Mouse (Mus musculus): ENCODE measurements around the gene Lrg1.

Gene Lrg1

GRCm38 (mm10) chr17:56121826-56122225 lies at the start of gene Lrg1:
Gene Lrg1, minus strand, starts transcription at chr17:56122001.
- no peak for DNase-seq (ENCODE audit: low spot score)

GRCm38 (mm10) chr17:56171456-56171855 lies 49.7 kb upstream of the Lrg1 start:
- no peak for DNase-seq (ENCODE audit: low spot score)

- no peak for DNase-seq (ENCODE audit: low spot score)
Observed at GRCm38 (mm10) chr17:56170636-56171035, 48.8 kb upstream of the Lrg1 start.

DNA sequence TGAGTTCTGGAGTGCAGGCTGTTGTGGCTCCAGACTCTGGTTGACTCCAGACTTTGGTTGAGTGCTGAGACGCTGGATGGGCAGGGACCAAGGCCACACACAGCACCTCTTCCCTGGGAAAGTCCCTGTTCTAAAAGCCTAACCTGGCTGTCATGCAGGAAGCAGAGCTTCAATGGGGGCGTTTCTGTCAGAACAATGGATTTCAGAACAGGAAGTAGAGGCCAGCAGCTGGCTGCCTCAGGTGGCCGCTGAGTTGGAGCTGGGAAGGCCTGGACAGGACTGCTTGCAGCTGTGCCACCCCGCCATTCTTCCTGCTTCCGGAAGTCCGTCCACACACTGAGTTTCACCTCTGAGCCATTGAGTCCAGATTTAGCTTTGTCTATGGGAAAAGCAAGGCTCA lies 48.0 kb upstream of the Lrg1 start:
- no peak for DNase-seq (ENCODE audit: low spot score)

GRCm38 (mm10) chr17:56165671-56166070 lies 43.9 kb upstream of the Lrg1 start:
- DNase-seq (ENCODE audit: low spot score), result no peak

DNA sequence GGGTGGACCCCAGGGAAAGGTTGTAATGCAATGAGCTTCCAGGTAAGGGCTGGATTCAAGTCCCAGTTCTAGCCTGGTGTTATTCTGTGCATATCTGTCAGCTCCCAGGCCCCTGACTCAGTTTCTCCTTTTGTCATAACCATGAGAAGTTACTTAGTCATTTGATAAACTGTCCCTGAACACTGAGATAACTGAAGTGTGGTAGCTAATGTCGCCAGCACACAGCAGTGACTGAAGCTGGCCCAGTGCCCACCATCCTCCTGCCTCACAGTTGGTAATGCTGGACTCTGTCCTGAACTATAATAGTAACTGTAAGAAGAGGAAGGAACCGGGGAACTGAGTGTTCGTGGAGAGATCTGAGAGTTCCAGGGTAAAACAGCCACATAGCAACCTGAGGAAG lies 42.7 kb upstream of the Lrg1 start:
- no peak for DNase-seq (ENCODE audit: low spot score)

GRCm38 (mm10) chr17:56163523-56164102 lies 41.8 kb upstream of the Lrg1 start:
- no peak for DNase-seq (ENCODE audit: low spot score)

DNA sequence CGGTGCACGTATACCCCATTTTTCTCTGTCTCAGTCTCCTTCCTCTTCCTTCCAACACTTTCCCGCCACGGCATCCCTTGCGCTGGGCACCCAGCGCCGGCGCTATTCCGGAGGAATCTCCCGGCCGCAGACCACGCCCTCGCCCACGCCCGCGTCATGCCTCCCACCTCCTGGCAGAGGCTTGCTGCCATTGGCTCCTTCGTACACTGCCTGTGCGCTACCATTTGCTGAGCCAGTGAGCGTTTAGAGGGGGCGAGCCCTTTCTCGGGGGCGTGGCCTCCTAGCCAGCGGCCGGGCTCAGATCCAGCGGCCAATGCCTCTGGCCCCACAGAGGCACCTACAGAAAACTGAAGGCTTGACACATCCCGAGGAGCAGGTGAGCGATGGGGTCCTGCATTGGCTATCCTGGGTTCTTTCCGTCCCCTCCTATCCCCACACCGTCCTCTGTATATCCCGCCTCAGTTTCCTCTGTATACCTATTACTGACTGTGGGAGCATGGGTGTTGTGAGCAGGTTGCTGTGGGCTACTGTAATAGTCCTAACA lies 40.5 kb upstream of the Lrg1 start, which contains the start of gene Tnfaip8l1:
Gene Tnfaip8l1, plus strand, starts transcription at position 247 of the 544 bp plus-strand sequence.
- peak; percentile 93 for DNase-seq (ENCODE audit: low spot score)

DNA sequence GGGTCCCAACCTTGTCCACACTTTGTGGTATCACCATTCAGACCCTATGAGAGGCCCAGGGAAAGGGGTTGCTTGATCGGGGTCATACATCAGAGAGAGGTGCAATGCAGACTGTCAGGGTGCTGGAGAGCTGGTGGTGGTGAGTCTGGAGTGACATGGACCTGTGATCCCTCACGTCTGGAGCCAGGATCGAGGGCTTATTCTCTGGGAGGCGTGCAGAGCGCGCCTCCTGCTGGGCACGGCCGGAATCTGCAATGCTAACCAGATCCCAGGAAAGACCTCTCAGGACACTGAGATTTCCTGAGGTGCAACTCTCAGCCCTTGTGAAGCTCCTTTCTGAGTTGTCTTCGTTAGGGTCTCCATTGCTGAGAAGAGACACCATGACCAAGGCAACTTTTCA lies 37.9 kb upstream of the Lrg1 start:
- DNase-seq (ENCODE audit: low spot score), result peak; percentile 61

DNA sequence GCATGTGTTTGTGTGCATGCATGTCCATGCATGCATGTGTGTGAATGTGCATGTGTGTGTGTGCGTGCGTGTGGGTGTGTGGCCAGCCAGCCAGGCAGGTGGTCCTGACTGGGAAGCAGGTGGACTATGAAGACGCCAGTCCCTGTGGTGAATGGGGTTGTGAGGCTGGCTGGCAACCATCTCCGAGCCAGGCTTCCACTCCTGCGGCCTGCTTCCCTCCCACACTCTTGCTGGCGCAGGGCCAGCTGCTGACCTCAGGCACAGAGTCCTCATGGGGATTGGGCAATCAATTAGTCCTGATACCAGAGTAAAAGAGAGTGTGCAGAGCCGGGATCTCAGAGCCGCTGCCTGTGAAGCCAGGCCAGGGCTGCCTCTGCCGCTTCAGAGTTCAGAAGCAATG lies 31.8 kb upstream of the Lrg1 start:
- peak; percentile 78 for DNase-seq (ENCODE audit: low spot score)

DNA sequence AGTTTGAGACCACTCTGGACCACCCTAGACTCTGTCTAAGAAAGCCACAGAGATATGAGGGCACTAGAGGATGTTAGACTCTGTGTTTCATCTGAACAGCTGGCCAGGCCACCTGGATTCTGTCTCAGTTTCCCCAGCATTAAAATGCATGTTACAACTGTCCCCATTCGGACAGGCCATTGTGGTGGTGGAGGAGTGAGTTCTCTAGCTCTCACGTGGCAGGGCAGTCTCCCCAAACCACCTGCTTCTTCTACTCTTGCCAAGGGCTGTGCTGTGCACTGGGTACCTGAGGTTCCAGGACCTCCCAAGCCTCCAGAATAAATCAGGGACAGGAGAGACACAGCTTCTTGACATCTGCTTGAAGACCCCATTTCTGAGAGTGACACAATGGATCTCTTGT lies 28.1 kb upstream of the Lrg1 start:
- DNase-seq (ENCODE audit: low spot score), result no peak

GRCm38 (mm10) chr17:56148790-56149618 lies 27.2 kb upstream of the Lrg1 start:
- DNase-seq (ENCODE audit: low spot score), result no peak

- DNase-seq (ENCODE audit: low spot score), result no peak
Observed at GRCm38 (mm10) chr17:56148280-56148679, 26.5 kb upstream of the Lrg1 start.

GRCm38 (mm10) chr17:56147420-56147819 lies 25.6 kb upstream of the Lrg1 start:
- no peak for DNase-seq (ENCODE audit: low spot score)

DNA sequence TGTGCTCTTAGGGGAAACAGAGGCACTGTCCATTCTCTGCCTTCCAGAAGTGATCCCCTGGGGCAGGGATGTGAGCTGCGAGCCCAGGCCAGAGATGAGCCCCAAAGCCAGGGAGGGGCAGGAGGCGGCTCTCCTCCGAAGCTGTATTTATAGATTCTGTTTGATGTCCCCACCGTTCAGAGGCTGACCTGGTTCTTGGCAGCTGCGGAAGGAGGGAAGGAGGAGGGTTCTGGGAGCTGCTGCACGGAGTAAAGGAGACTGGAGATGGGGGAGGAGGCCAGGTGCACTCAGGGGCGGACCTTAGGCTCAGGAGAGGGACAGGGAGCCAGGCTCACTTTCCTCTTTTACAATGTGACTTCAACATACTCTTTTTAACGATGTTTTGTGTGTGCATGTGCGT lies 24.3 kb upstream of the Lrg1 start:
- no peak for DNase-seq (ENCODE audit: low spot score)

- no peak for DNase-seq (ENCODE audit: low spot score)
Observed at GRCm38 (mm10) chr17:56144546-56144945, 22.7 kb upstream of the Lrg1 start.

DNA sequence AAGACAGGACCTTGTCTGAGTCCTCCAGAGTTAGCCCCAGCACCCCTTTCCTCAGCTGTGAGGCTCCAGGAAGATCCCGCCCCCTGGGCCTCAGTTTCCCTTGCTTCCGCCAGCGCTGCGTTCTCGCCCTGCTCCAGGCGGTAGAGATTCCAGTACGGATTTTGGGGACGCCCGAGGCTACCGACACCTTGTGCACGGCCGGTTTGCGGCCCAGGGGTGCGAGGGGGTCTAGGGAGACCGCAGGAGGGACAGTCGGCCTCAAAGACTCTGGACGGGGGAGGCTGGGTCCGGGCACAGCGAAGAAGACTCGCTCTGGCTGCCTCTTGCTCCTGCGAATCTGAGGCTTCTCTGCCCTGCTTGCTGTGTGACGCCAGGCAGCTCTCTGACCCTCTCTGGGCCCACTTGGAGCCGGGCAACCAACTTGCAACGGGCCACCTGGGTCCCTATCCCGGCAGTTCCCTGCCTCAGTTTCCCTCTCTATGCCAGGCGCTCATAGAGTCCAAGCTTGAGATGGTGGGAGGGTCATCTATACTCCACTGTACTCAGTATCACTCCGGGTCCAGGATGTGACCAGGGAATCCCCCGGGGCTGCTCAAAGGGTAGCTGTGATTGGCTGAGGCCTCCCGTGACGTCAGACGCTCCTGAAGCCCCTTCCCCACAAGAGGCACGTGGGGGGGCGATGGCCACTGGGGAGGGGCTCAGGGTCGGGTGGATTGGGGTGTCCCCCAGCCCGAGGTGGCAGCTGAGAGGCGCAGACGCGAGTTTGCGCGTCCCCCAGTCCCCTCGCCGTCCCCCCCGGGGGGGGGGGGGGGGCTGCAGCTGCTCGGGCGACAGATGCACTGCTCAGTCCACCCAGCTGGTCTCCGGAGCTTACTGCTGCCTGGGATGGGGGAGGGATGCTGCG lies 20.2 kb upstream of the Lrg1 start:
- DNase-seq (ENCODE audit: low spot score), result no peak

- peak; percentile 62 for DNase-seq (ENCODE audit: low spot score)
Observed at GRCm38 (mm10) chr17:56139858-56140595, 18.2 kb upstream of the Lrg1 start, which contains the start of gene Sema6b. Gene Sema6b, minus strand, starts transcription at chr17:56140343.

DNA sequence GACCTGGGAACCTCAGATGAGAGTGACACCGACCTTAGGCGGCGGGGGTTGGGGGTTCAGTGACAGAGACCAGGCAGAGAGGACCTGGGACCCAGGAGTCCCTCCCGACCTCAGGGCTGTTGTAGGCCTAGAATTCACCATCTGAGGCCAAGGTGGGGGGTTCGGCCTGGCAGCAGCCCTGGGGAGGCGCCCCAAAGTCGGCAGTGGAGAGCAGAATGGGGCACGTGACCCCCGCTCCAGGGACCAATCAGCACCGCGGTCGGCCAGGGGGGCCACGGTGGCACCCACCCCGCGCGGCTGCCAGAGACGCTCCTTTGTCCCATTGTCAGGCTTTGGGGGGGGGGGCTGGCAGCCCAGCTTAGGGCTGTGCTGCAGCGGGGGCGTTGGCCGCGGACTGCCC lies 17.6 kb upstream of the Lrg1 start:
- no peak for DNase-seq (ENCODE audit: low spot score)

DNA sequence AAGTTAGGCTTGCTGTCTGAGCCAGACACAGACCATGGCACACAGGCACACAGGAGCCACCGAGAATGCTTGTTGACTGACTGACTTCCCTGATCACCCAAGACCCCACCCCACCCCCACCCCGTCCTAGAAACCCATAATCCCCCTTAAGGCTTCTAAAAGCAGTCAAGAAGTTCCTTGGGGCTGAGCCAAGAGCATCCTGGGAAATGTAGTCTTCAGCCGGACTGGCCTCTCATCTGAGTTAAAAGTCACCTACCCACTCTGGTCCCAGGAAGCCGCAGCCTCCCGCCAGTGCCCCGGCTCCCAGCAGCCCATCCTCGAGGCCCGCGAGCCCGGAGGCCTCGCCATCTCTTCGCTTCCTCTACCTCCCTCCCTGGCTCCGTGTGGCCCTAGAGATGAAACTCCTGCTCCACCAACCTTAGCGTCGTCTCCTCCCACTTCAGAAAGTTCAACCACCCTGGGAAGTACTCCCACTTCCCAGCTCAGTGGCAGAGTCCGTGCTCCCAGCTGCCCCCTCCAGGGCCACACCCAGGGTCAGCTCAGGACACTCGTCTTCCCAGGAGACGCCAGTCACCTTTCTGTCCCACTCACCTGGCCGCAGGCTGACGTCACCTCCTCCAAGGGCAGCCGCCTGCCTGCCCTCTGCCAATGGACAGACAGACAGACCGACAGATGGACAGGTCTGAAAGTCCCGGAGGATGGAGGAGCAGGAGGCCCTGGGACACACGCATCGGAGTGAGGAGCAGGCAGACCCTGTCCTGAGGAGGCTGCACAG lies 16.2 kb upstream of the Lrg1 start:
- DNase-seq (ENCODE audit: low spot score), result no peak

DNA sequence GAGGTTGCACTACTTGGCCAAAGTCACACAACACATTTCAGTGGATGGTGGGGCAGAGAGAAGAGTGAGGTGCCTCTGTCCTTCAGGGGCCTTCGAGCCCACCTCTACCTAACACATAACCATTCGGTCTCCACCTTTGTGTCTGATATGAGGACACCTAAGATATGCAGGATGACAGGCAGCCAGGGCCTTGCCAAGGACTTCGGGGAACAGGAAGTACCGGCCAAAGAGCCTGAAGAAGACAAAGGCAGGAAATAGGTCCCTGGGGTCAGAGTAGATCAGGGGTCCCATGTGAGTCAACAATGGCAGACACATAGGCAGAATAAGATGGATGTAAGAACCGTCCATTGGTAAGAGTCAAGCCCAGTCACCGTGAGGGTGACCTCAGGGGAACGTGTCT lies 14.8 kb upstream of the Lrg1 start:
- DNase-seq (ENCODE audit: low spot score), result no peak

All from ovary, postnatal 36 days (tissue).